Mouse (Mus musculus): Measurements from ENCODE around the gene Zeb2. TPM values are rescaled to one million over a fixed set of nuclear protein-coding genes. Genes with fewer than 3 reads are reported as not detected.
A peak's percentile ranks its signal among the peaks of the same experiment; 100 is the strongest.

Zeb2 gene
- polyA plus RNA-seq (2014; fragmentation: Nextera tagmentation; extraction: Ambion mirVana): 32.8 and 33.2 TPM in 2 replicates

DNA sequence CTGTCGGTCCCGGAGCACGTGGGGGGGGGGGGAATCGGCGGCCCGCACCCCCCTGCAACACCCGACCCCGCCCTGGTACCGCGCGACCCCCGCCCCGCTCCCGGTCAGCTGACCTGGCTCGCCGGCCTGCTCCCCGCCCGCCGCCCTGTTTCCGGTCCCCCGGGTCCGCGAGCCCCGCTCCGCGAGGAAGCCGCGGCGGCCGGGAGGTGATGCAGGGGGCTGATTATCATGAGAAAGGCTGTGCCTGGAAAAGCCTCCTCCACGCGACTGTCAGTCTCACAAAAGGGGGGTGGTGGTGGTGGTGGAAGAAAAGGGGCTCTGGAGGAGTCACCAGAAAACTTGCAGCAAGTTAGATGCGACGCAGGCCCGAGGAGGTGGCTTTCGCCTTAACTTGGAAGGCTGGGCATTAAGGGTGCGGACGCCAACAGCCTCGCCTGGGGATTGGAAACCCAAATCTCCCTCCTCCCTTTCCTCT lies at the start of gene Zeb2:
Gene Zeb2 (minus strand): TSS at position 309 of the 475 bp plus-strand sequence.
- ATAC-seq (replicated peaks; ENCODE audit: low FRiP score): peak; percentile 61
- Histone ChIP-seq H3K4me3 (ENCODE audit: low read depth, low read length) (peak within 1 kb of the TSS; percentile 61), H3K27ac (ENCODE audit: low read depth, low read length) (peak within 1 kb of the TSS; percentile 80), H3K4me2 (peak within 1 kb of the TSS; percentile 95), H3K4me1 (replicated peaks; ENCODE audit: control insufficient read depth, insufficient read depth, low read length) (peaks cover 19% of the 10 kb centered on the region), H3K27me3 (replicated peaks; ENCODE audit: control insufficient read depth, insufficient read depth, low read length) (no peaks in the 10 kb centered on the region), H3K9ac (ENCODE audit: low read depth, low read length) (peak within 1 kb of the TSS; percentile 73), H3K36me3 (ENCODE audit: control insufficient read depth, insufficient read depth, low read length) (no peaks in the 10 kb centered on the region), H3K9me3 (ENCODE audit: control insufficient read depth, low read length) (no peaks in the 10 kb centered on the region)
- whole genome bisulfite sequencing: 2% methylated on average over 27 of the region's 39 CpGs
- peak; percentile 74 for DNase-seq (ENCODE audit: low spot score)

DNA sequence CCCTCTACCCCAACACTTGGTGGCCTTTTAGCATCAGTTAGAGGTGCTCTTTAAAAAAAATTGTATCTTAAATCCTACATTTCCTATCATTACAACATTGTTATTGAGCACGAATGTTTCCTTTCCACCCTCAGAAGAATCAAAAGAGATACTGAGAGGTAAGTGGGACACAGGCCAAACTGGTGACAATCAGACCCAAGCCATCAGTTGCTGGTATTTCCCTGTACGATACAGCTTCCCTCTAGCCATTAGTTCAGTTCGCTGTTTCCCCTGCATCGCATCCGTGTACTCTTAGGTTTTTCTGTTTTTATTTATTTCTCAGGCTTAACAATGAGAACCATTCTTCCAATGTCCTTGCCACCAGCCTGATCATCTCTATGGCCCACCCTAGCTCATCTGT lies 41.6 kb upstream of the Zeb2 start:
- no peak overlapping the region for H3K9ac ChIP-seq (ENCODE audit: low read depth, low read length)
- no peaks in the 10 kb centered on the region for H3K4me1 ChIP-seq (replicated peaks; ENCODE audit: control insufficient read depth, insufficient read depth, low read length)
- ATAC-seq (replicated peaks; ENCODE audit: low FRiP score) (no peak), DNase-seq (ENCODE audit: low spot score) (no peak)
- H3K4me2 ChIP-seq: no peak overlapping the region
- no peak overlapping the region for H3K4me3 ChIP-seq (ENCODE audit: low read depth, low read length)
- H3K27ac ChIP-seq (ENCODE audit: low read depth, low read length): no peak overlapping the region
- no peaks in the 10 kb centered on the region for H3K9me3 ChIP-seq (ENCODE audit: control insufficient read depth, low read length)
- H3K36me3 ChIP-seq (ENCODE audit: control insufficient read depth, insufficient read depth, low read length): no peaks in the 10 kb centered on the region
- 90% methylated on average over 5 of the region's 5 CpGs for WGBS
- H3K27me3 ChIP-seq (replicated peaks; ENCODE audit: control insufficient read depth, insufficient read depth, low read length): no peaks in the 10 kb centered on the region

DNA sequence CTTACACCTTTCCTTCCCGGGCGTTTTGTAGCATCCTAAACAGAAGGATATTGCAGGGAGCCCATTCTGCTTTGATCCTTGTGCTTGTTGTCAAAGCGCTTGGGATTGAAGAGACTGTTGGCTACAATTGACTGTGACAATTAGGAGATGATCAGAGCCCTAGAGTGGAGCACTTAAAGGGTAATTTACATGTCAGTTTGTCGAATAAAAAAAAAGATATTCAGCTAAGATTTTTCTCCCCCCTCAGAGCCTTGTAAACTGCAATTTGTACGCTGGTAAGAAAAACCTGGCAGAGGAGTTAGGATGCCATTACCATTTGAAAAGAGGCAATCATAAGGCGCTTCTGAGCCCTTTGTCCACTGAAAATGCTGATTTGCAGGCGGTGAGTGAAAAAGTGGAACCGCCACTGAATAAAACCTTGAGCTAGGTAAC lies 41.2 kb upstream of the Zeb2 start:
- H3K36me3 ChIP-seq (ENCODE audit: control insufficient read depth, insufficient read depth, low read length): no peaks in the 10 kb centered on the region
- no peak overlapping the region for H3K4me2 ChIP-seq
- H3K4me3 ChIP-seq (ENCODE audit: low read depth, low read length): no peak overlapping the region
- no peak overlapping the region for H3K27ac ChIP-seq (ENCODE audit: low read depth, low read length)
- no peaks in the 10 kb centered on the region for H3K9me3 ChIP-seq (ENCODE audit: control insufficient read depth, low read length)
- no peak overlapping the region for H3K9ac ChIP-seq (ENCODE audit: low read depth, low read length)
- H3K4me1 ChIP-seq (replicated peaks; ENCODE audit: control insufficient read depth, insufficient read depth, low read length): no peaks in the 10 kb centered on the region
- ATAC-seq (replicated peaks; ENCODE audit: low FRiP score) (no peak), DNase-seq (ENCODE audit: low spot score) (no peak)
- 49% methylated on average over 8 of the region's 8 CpGs for WGBS
- no peaks in the 10 kb centered on the region for H3K27me3 ChIP-seq (replicated peaks; ENCODE audit: control insufficient read depth, insufficient read depth, low read length)

DNA sequence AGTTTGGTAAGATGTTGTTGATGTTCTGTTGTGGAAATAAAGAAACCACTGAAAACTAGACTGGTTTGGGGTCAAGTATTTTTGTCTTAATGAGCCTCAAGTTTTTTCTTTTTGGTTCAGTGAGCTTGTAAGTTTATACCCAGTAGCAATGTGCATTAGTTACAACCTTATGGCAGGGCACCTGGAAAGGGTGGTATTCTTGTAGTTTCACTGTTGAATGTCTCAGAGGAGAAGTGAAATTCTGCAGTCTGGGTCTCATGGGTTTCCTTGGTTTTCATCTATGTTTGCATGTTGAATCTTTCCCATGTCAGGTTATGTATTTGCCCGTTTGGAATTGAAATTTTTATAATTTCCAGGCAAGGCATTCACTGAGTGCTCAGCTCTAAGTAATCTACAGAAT lies 36.1 kb upstream of the Zeb2 start:
- Histone ChIP-seq H3K9me3 (ENCODE audit: control insufficient read depth, low read length) (no peaks in the 10 kb centered on the region), H3K27me3 (replicated peaks; ENCODE audit: control insufficient read depth, insufficient read depth, low read length) (no peaks in the 10 kb centered on the region), H3K4me1 (replicated peaks; ENCODE audit: control insufficient read depth, insufficient read depth, low read length) (no peaks in the 10 kb centered on the region), H3K4me3 (ENCODE audit: low read depth, low read length) (no peak overlapping the region), H3K27ac (ENCODE audit: low read depth, low read length) (no peak overlapping the region), H3K36me3 (ENCODE audit: control insufficient read depth, insufficient read depth, low read length) (no peaks in the 10 kb centered on the region), H3K9ac (ENCODE audit: low read depth, low read length) (no peak overlapping the region), H3K4me2 (no peak overlapping the region)
- DNase-seq (ENCODE audit: low spot score): no peak
- no peak for ATAC-seq (replicated peaks; ENCODE audit: low FRiP score)
- WGBS: 62% methylated on average over 1 of the region's 1 CpGs

DNA sequence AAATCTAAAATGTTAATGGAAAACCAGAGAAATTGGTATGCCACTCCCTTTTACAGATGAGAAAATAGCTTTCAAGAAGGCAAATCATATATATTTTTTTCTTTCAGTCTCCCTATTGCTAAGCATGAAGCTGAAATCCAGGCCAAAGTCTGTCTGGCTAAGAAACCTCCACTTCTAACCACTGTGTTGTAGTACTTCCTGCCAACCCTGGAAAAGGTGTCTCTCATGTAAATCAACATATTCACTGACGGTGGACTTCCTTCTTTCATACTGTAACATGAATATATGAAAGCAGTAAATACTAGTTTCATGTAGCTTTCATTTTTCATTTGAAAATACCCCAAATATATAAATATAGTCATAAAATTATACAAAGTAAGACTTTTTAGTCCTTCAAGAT lies 26.0 kb upstream of the Zeb2 start:
- DNase-seq (ENCODE audit: low spot score) (no peak), ATAC-seq (replicated peaks; ENCODE audit: low FRiP score) (no peak)
- Histone ChIP-seq H3K9ac (ENCODE audit: low read depth, low read length) (no peak overlapping the region), H3K9me3 (ENCODE audit: control insufficient read depth, low read length) (no peaks in the 10 kb centered on the region), H3K36me3 (ENCODE audit: control insufficient read depth, insufficient read depth, low read length) (no peaks in the 10 kb centered on the region), H3K27ac (ENCODE audit: low read depth, low read length) (no peak overlapping the region), H3K27me3 (replicated peaks; ENCODE audit: control insufficient read depth, insufficient read depth, low read length) (no peaks in the 10 kb centered on the region), H3K4me2 (no peak overlapping the region), H3K4me3 (ENCODE audit: low read depth, low read length) (no peak overlapping the region), H3K4me1 (replicated peaks; ENCODE audit: control insufficient read depth, insufficient read depth, low read length) (no peaks in the 10 kb centered on the region)
- 75% methylated on average over 1 of the region's 1 CpGs for WGBS

DNA sequence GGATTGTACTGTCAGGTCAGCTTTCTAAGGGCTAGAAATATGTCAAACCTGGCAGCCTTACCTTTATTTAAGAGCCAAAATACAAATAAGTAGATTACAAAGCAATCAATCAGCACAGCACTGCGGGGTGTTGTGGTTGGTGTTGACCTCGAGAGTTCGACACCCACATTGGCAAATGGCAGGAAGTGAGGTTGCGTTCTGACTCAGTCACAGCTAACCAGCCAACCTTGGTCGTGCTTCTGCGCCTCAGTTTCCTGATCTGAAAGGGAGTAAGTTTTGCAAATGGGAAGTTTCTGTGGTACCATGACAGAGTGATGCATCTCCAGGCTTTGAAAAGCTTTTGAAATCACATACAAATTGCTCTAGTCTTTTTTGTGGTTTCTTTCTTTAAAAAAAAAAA lies 21.7 kb upstream of the Zeb2 start:
- no peaks in the 10 kb centered on the region for H3K4me1 ChIP-seq (replicated peaks; ENCODE audit: control insufficient read depth, insufficient read depth, low read length)
- no peak overlapping the region for H3K4me2 ChIP-seq
- no peaks in the 10 kb centered on the region for H3K27me3 ChIP-seq (replicated peaks; ENCODE audit: control insufficient read depth, insufficient read depth, low read length)
- 62% methylated on average over 6 of the region's 6 CpGs for WGBS
- no peak overlapping the region for H3K4me3 ChIP-seq (ENCODE audit: low read depth, low read length)
- H3K9ac ChIP-seq (ENCODE audit: low read depth, low read length): no peak overlapping the region
- H3K27ac ChIP-seq (ENCODE audit: low read depth, low read length): no peak overlapping the region
- DNase-seq (ENCODE audit: low spot score) (no peak), ATAC-seq (replicated peaks; ENCODE audit: low FRiP score) (no peak)
- no peaks in the 10 kb centered on the region for H3K36me3 ChIP-seq (ENCODE audit: control insufficient read depth, insufficient read depth, low read length)
- no peaks in the 10 kb centered on the region for H3K9me3 ChIP-seq (ENCODE audit: control insufficient read depth, low read length)

DNA sequence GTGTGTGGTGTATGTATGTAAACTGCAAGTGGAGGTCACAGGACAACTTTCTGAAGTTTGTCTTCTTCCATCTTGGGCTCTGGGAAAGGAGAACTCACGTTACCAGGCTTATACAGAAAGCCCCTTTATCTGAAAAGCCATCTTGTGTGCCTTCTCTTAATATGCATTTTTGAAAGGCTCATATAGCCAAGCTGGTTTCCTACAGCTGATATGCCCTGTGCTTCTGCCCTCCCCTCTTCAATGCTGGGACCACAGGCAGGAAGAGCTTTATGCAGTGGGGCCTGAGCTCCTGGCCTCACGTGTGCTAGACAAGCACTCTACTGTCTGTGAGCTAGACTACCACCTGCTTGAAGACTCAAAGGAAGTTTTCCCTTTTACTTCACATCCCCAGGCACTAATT lies 19.6 kb upstream of the Zeb2 start:
- WGBS: 50% methylated on average over 2 of the region's 2 CpGs
- H3K4me1 ChIP-seq (replicated peaks; ENCODE audit: control insufficient read depth, insufficient read depth, low read length): no peaks in the 10 kb centered on the region
- H3K36me3 ChIP-seq (ENCODE audit: control insufficient read depth, insufficient read depth, low read length): no peaks in the 10 kb centered on the region
- ATAC-seq (replicated peaks; ENCODE audit: low FRiP score) (no peak), DNase-seq (ENCODE audit: low spot score) (no peak)
- no peak overlapping the region for H3K4me3 ChIP-seq (ENCODE audit: low read depth, low read length)
- H3K9me3 ChIP-seq (ENCODE audit: control insufficient read depth, low read length): no peaks in the 10 kb centered on the region
- no peak overlapping the region for H3K27ac ChIP-seq (ENCODE audit: low read depth, low read length)
- no peak overlapping the region for H3K9ac ChIP-seq (ENCODE audit: low read depth, low read length)
- no peak overlapping the region for H3K4me2 ChIP-seq
- H3K27me3 ChIP-seq (replicated peaks; ENCODE audit: control insufficient read depth, insufficient read depth, low read length): no peaks in the 10 kb centered on the region

DNA sequence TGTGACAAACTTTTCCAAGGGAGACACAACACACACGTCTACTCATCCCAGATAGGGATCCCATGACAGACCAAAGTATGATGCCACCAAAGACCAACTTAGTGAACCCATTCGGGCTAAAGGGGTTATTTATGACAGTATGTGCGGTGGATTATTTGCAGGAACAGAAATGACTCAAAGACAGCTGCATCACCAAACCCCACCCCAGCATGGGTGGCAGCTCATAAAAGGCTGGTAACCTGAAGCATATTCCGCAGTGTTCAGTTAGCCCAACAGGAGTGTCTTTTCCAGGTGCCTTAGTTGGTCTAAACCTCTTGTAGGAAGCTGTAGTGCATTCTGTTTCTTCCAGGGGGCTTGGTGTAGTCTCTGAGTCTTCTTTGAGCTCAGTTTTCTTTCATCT lies 16.0 kb upstream of the Zeb2 start:
- no peak overlapping the region for H3K27ac ChIP-seq (ENCODE audit: low read depth, low read length)
- H3K4me1 ChIP-seq (replicated peaks; ENCODE audit: control insufficient read depth, insufficient read depth, low read length): no peaks in the 10 kb centered on the region
- ATAC-seq (replicated peaks; ENCODE audit: low FRiP score) (no peak), DNase-seq (ENCODE audit: low spot score) (no peak)
- H3K9me3 ChIP-seq (ENCODE audit: control insufficient read depth, low read length): no peaks in the 10 kb centered on the region
- H3K27me3 ChIP-seq (replicated peaks; ENCODE audit: control insufficient read depth, insufficient read depth, low read length): no peaks in the 10 kb centered on the region
- 83% methylated on average over 4 of the region's 4 CpGs for WGBS
- H3K4me2 ChIP-seq: no peak overlapping the region
- no peak overlapping the region for H3K9ac ChIP-seq (ENCODE audit: low read depth, low read length)
- H3K4me3 ChIP-seq (ENCODE audit: low read depth, low read length): no peak overlapping the region
- no peaks in the 10 kb centered on the region for H3K36me3 ChIP-seq (ENCODE audit: control insufficient read depth, insufficient read depth, low read length)

DNA sequence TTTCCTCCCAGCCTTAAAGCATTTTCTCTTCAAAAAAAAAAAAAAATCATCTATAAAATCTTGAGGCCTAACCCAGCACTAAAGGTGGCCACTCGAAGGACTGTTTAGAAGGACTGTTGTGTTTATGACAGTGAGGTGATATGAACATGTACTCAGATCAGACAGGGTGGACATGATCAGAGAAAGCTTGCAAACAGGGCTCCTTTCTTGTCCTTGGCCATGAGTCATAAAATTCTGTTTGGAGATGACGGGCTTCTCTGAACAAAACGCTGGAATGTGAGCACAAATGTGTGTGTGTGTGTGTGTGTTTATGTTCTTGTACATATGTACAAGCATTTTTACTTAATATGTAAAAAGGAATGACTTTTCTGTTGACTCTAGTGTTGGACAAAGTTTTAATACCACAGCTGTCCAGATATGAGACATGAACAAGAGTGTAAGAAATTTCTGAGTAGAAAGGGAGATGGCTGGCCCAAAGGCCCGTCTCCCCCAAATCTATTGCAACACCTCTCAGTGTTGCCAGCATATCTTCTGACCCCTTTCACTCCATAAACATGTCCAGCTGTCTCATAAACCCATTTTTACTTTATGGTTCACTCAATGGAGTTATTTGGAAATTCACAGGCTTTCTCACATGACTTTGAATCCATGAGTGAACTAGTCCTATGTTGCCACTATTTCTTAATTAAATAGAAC lies 13.4 kb upstream of the Zeb2 start:
- Histone ChIP-seq H3K27me3 (replicated peaks; ENCODE audit: control insufficient read depth, insufficient read depth, low read length) (no peaks in the 10 kb centered on the region), H3K9ac (ENCODE audit: low read depth, low read length) (no peak overlapping the region), H3K4me1 (replicated peaks; ENCODE audit: control insufficient read depth, insufficient read depth, low read length) (no peaks in the 10 kb centered on the region), H3K4me3 (ENCODE audit: low read depth, low read length) (no peak overlapping the region), H3K4me2 (no peak overlapping the region), H3K9me3 (ENCODE audit: control insufficient read depth, low read length) (no peaks in the 10 kb centered on the region), H3K36me3 (ENCODE audit: control insufficient read depth, insufficient read depth, low read length) (no peaks in the 10 kb centered on the region), H3K27ac (ENCODE audit: low read depth, low read length) (no peak overlapping the region)
- WGBS: 83% methylated on average over 4 of the region's 4 CpGs
- ATAC-seq (replicated peaks; ENCODE audit: low FRiP score) (no peak), DNase-seq (ENCODE audit: low spot score) (no peak)

All from liver, embryonic 11.5 days (tissue).